Mouse (Mus musculus): Measurements from ENCODE around the gene Slit3. TPM values are rescaled to one million over a fixed set of nuclear protein-coding genes. Genes with fewer than 3 reads are reported as not detected.

Slit3 gene
- polyA plus RNA-seq, 1 experiment from 2014 or later, result 14.3 TPM

DNA sequence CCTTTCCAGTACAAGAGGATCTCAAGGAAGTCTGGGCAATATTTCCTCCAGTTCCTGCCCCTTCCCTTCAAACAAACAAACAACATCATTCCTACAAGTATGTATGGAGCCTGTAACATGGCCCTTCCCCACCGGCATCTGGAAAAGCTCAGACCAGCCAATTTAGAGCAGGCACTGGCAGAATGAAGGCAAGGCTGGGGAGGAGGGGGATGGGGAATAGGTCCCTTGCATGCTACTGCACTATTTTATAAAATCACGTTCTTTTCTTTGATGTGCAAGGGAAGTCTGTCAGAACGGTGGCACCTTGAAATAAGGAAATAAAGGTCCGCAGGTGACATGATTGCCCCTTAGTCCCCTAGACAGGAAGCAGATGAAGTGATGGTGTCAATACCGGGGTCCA, 948 bp upstream of the Slit3 start:
- no peaks in the 10 kb centered on the region for H3K36me3 ChIP-seq (replicated peaks; ENCODE audit: control insufficient read depth, insufficient read depth)
- no peak overlapping the region for H3K4me2 ChIP-seq (replicated peaks)
- peaks cover 54% of the 10 kb centered on the region for H3K27me3 ChIP-seq (ENCODE audit: control insufficient read depth, insufficient read depth, low read length)
- no peak overlapping the region for H3K9ac ChIP-seq
- H3K27ac ChIP-seq, result no peak overlapping the region
- ATAC-seq (ENCODE audit: low FRiP score) (no peak), DNase-seq (ENCODE audit: low spot score) (no peak)
- H3K4me3 ChIP-seq (replicated peaks; ENCODE audit: low read length), result no peak overlapping the region
- 59% methylated on average over 5 of the region's 5 CpGs for WGBS
- H3K4me1 ChIP-seq (replicated peaks; ENCODE audit: control insufficient read depth, insufficient read depth, low read length), result peaks cover 14% of the 10 kb centered on the region; the same call in 1 of the 2 replicates
- H3K9me3 ChIP-seq (ENCODE audit: control insufficient read depth, low read length), result no peaks in the 10 kb centered on the region

DNA sequence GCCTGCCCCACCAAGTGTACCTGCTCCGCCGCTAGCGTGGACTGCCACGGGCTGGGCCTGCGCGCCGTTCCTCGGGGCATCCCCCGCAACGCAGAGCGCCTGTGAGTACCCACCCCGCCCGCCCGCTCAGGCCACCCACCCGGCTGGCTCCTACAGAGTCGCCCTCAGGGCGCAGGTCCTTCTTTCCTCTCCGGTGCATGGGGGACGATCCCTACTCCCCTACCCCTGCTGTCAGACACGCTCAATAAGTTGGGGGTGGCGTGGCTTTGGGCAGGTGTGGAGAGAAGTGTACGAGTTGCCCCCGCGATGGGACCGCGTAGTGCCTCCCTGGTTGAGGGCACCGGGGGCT, 561 bp downstream of the Slit3 start:
- Histone ChIP-seq H3K4me2 (replicated peaks) (peak overlapping the region; percentile 97), H3K9ac (peak overlapping the region; percentile 65), H3K4me1 (replicated peaks; ENCODE audit: control insufficient read depth, insufficient read depth, low read length) (peaks cover 14% of the 10 kb centered on the region; the same call in 1 of the 2 replicates), H3K4me3 (replicated peaks; ENCODE audit: low read length) (peak overlapping the region; percentile 71), H3K36me3 (replicated peaks; ENCODE audit: control insufficient read depth, insufficient read depth) (no peaks in the 10 kb centered on the region), H3K9me3 (ENCODE audit: control insufficient read depth, low read length) (no peaks in the 10 kb centered on the region), H3K27ac (no peak overlapping the region), H3K27me3 (ENCODE audit: control insufficient read depth, insufficient read depth, low read length) (peaks cover 54% of the 10 kb centered on the region)
- DNase-seq (ENCODE audit: low spot score) (no peak), ATAC-seq (ENCODE audit: low FRiP score) (peak; percentile 13; the same call in 1 of the 2 replicates)
- under 1% methylated on average over 27 of the region's 27 CpGs for WGBS

DNA sequence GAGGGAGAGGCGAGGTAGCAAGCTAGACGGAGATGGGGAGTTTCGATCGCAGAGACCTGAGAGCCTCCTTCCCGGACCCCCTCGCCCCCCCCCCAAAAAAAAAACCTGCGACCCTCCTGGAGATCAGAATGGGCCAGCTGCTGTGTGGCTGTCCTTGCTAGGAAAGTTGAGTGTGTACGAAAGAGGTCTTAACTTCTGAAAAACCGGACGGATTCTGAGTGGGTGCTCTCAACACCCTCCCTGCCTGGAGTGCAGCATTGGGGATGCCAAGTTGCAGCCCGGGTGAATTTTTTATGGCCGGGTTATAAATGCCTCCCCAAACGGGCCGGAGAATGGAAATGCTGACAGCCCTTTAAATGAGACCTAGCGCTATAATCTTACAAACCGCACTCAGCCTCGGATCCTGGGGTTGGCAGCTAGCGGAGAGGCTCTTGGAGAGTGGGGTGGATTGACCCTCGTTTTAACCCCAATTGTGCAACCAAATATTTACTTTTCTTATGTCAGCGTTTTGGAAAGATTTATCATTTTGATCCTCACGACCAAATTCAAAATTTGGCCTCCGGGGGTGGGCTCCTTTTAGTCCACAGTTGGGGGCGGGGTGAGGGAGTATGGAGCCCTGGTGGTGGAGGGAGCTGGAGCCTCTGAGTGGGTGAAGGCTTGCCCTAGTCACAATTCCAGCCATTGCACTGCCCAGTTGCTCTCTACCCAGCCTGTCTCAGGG, 1.2 kb downstream of the Slit3 start:
- H3K27me3 ChIP-seq (ENCODE audit: control insufficient read depth, insufficient read depth, low read length), result peaks cover 54% of the 10 kb centered on the region
- WGBS, result 1% methylated on average over 23 of the region's 23 CpGs

DNA sequence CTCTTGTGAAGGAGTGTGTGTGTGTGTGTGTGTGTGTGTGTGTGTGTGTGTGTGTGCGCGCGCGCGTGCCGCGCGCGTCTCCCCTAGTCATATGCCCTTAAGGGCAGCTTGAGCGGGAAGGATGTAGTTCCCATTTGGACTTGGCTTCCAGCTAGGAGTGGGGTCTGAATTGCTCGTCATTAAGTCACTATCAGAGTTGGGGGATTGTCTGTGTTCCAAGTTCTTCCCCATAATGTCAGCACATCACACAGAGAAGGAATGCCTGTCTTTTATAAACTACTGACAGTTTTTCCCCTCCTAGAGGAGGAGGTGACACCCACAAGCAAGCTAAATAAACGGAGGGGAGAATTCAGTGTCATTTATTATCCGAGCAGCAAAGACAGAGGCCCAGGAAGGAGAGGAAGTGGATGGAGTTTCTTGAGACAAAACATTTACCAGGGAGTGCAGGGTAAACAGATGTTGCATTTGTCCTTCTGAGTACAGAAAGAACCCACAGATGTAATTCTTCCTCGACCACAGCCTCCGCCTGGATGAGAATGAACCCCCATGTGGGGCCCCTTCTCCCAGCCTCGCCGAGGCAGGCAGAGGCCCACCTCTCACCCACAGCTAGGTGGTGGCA, 3.6 kb downstream of the Slit3 start:
- peaks cover 49% of the 10 kb centered on the region for H3K27me3 ChIP-seq (ENCODE audit: control insufficient read depth, insufficient read depth, low read length)
- H3K4me2 ChIP-seq (replicated peaks), result no peak overlapping the region

More for the DNA sequence above, 1.2 kb downstream of the Slit3 start:
- DNase-seq (ENCODE audit: low spot score) (no peak), ATAC-seq (ENCODE audit: low FRiP score) (no peak)
- H3K4me1 ChIP-seq (replicated peaks; ENCODE audit: control insufficient read depth, insufficient read depth, low read length), result peaks cover 14% of the 10 kb centered on the region; the same call in 1 of the 2 replicates
- no peak overlapping the region for H3K9ac ChIP-seq
- H3K36me3 ChIP-seq (replicated peaks; ENCODE audit: control insufficient read depth, insufficient read depth), result no peaks in the 10 kb centered on the region
- H3K27ac ChIP-seq, result no peak overlapping the region
- H3K4me3 ChIP-seq (replicated peaks; ENCODE audit: low read length), result peak overlapping the region; percentile 71
- peak overlapping the region; percentile 97 for H3K4me2 ChIP-seq (replicated peaks)
- no peaks in the 10 kb centered on the region for H3K9me3 ChIP-seq (ENCODE audit: control insufficient read depth, low read length)

DNA sequence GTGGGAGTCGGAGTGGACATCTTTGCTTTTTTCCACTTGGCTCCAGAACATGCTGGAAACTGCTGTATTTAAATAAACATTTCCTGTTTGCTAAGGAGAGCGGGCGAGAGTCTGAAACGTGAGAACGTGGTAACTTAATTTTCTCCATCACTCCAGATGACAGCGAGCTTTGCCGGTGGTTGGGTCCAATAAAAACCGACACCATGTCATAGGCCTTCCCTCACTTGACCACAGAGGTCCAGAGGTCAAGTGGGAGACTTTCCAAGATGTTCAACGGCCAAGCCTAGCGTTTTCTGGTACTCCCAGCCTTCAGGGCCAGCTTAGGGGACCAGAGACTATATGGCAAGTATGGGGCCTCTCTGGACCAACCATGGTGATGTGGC, 4.1 kb downstream of the Slit3 start:
- 70% methylated on average over 10 of the region's 10 CpGs for WGBS
- Histone ChIP-seq H3K9me3 (ENCODE audit: control insufficient read depth, low read length) (no peaks in the 10 kb centered on the region), H3K36me3 (replicated peaks; ENCODE audit: control insufficient read depth, insufficient read depth) (no peaks in the 10 kb centered on the region), H3K9ac (no peak overlapping the region), H3K4me1 (replicated peaks; ENCODE audit: control insufficient read depth, insufficient read depth, low read length) (peaks cover 14% of the 10 kb centered on the region; the same call in 1 of the 2 replicates), H3K27me3 (ENCODE audit: control insufficient read depth, insufficient read depth, low read length) (peaks cover 44% of the 10 kb centered on the region), H3K4me3 (replicated peaks; ENCODE audit: low read length) (no peak overlapping the region), H3K27ac (no peak overlapping the region), H3K4me2 (replicated peaks) (no peak overlapping the region)
- no peak for DNase-seq (ENCODE audit: low spot score)
- no peak for ATAC-seq (ENCODE audit: low FRiP score)

More for the DNA sequence above, 3.6 kb downstream of the Slit3 start:
- H3K9me3 ChIP-seq (ENCODE audit: control insufficient read depth, low read length), result no peaks in the 10 kb centered on the region
- WGBS, result 64% methylated on average over 17 of the region's 17 CpGs
- DNase-seq (ENCODE audit: low spot score), result no peak
- no peak overlapping the region for H3K9ac ChIP-seq
- no peaks in the 10 kb centered on the region for H3K36me3 ChIP-seq (replicated peaks; ENCODE audit: control insufficient read depth, insufficient read depth)
- no peak overlapping the region for H3K4me3 ChIP-seq (replicated peaks; ENCODE audit: low read length)
- ATAC-seq (ENCODE audit: low FRiP score), result no peak
- H3K4me1 ChIP-seq (replicated peaks; ENCODE audit: control insufficient read depth, insufficient read depth, low read length), result peaks cover 14% of the 10 kb centered on the region; the same call in 1 of the 2 replicates
- no peak overlapping the region for H3K27ac ChIP-seq

DNA sequence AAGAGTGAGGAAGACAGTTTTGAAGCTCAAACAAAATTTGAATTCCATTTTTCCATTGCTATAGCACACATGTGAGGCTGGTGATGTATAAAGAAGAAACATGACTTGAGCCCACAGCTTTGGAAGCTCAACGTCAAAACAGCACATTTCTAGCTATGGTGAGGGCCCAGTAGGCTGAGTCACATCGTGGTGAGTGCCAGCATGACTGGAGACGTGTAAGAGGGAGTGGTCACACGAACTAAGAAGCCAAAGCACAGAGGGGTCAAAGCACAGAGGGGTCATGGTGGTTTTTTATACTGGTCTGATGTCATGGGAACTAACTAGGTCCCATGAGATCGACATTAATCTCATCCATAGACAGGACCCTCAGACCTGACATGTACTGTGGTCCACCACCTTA, 10.7 kb downstream of the Slit3 start:
- H3K4me1 ChIP-seq (replicated peaks; ENCODE audit: control insufficient read depth, insufficient read depth, low read length), result no peaks in the 10 kb centered on the region
- no peak overlapping the region for H3K9ac ChIP-seq
- DNase-seq (ENCODE audit: low spot score), result no peak
- no peaks in the 10 kb centered on the region for H3K36me3 ChIP-seq (replicated peaks; ENCODE audit: control insufficient read depth, insufficient read depth)
- H3K27me3 ChIP-seq (ENCODE audit: control insufficient read depth, insufficient read depth, low read length), result no peaks in the 10 kb centered on the region
- no peaks in the 10 kb centered on the region for H3K9me3 ChIP-seq (ENCODE audit: control insufficient read depth, low read length)
- H3K4me2 ChIP-seq (replicated peaks), result no peak overlapping the region
- ATAC-seq (ENCODE audit: low FRiP score), result no peak
- no peak overlapping the region for H3K27ac ChIP-seq
- no peak overlapping the region for H3K4me3 ChIP-seq (replicated peaks; ENCODE audit: low read length)
- 86% methylated on average over 5 of the region's 5 CpGs for WGBS

DNA sequence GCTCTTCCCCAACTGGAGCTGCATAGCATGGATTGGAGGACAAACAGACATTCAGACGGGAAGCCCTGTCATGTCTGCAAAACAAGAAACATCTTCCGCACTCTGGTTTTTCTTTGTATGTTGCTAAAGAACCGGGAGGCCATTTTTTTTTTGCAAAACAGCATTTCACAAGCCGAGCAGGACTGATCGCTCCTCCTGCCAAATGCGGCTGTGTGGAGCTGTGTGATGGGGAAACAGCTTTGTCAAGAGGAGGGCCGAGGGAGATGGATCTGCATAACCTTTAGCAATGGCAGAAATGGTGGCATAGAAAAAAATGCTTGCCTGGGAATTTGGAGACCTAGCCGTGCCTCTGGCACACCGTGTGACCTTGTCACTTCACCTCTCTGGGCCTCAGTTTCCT, 15.6 kb downstream of the Slit3 start:
- ATAC-seq (ENCODE audit: low FRiP score) (no peak), DNase-seq (ENCODE audit: low spot score) (no peak)
- 90% methylated on average over 9 of the region's 9 CpGs for WGBS
- Histone ChIP-seq H3K27me3 (ENCODE audit: control insufficient read depth, insufficient read depth, low read length) (no peaks in the 10 kb centered on the region), H3K27ac (no peak overlapping the region), H3K9me3 (ENCODE audit: control insufficient read depth, low read length) (no peaks in the 10 kb centered on the region), H3K9ac (no peak overlapping the region), H3K4me2 (replicated peaks) (no peak overlapping the region), H3K36me3 (replicated peaks; ENCODE audit: control insufficient read depth, insufficient read depth) (no peaks in the 10 kb centered on the region), H3K4me3 (replicated peaks; ENCODE audit: low read length) (no peak overlapping the region), H3K4me1 (replicated peaks; ENCODE audit: control insufficient read depth, insufficient read depth, low read length) (no peaks in the 10 kb centered on the region)

DNA sequence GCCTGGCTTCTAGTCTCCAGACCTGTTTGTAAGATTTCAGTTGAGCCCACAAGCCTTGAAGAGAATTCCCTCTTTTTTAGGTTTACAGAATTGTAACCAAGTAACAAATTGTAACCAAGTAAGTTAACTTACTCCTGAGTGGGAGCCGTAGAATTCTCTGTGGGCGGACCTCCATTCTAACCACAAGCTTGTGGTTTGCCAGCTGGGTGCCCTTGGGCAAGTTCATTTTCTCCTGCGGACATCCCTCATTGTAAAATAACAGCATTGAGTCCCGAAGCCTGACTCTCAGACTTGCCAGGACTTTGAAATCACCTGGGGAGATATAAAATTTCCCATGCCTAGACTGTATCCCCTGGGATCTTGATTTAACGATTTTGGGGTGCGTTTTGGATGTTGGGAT, 19.1 kb downstream of the Slit3 start:
- no peaks in the 10 kb centered on the region for H3K4me1 ChIP-seq (replicated peaks; ENCODE audit: control insufficient read depth, insufficient read depth, low read length)
- WGBS, result 89% methylated on average over 6 of the region's 6 CpGs
- no peaks in the 10 kb centered on the region for H3K9me3 ChIP-seq (ENCODE audit: control insufficient read depth, low read length)

DNA sequence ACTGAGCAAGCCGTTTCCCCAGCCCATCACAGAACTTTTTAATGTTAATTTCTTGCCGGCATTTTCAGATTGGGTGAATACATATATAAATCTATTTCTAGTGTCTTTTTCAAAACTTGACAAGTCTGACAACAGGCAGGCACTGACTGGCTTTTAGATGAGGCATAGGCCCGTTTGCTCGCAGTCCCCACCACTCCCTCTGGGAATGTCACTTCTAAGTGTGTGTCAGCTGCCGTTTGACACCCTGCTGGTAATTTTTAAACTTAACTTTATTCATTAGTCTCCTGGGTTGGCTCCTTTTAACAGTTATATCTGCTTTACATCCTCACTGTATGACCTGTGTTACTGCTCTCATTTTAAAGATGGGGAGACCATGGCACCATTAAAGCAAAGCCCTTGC, 21.2 kb downstream of the Slit3 start:
- Histone ChIP-seq H3K4me3 (replicated peaks; ENCODE audit: low read length) (no peak overlapping the region), H3K4me2 (replicated peaks) (no peak overlapping the region), H3K27ac (no peak overlapping the region), H3K36me3 (replicated peaks; ENCODE audit: control insufficient read depth, insufficient read depth) (no peaks in the 10 kb centered on the region), H3K9ac (no peak overlapping the region), H3K4me1 (replicated peaks; ENCODE audit: control insufficient read depth, insufficient read depth, low read length) (no peaks in the 10 kb centered on the region), H3K27me3 (ENCODE audit: control insufficient read depth, insufficient read depth, low read length) (no peaks in the 10 kb centered on the region), H3K9me3 (ENCODE audit: control insufficient read depth, low read length) (no peaks in the 10 kb centered on the region)
- DNase-seq (ENCODE audit: low spot score), result no peak
- ATAC-seq (ENCODE audit: low FRiP score), result no peak
- WGBS, result 58% methylated on average over 5 of the region's 5 CpGs

More for the DNA sequence above, 19.1 kb downstream of the Slit3 start:
- no peak for DNase-seq (ENCODE audit: low spot score)
- no peak for ATAC-seq (ENCODE audit: low FRiP score)
- no peaks in the 10 kb centered on the region for H3K27me3 ChIP-seq (ENCODE audit: control insufficient read depth, insufficient read depth, low read length)
- no peak overlapping the region for H3K27ac ChIP-seq
- no peaks in the 10 kb centered on the region for H3K36me3 ChIP-seq (replicated peaks; ENCODE audit: control insufficient read depth, insufficient read depth)
- no peak overlapping the region for H3K4me2 ChIP-seq (replicated peaks)
- H3K4me3 ChIP-seq (replicated peaks; ENCODE audit: low read length), result no peak overlapping the region
- no peak overlapping the region for H3K9ac ChIP-seq

Measured in hindbrain, embryonic 14.5 days (tissue).